Mouse (Mus musculus) left cerebral cortex, adult 18-20 months (tissue): Measurements from ENCODE around the gene Apoc1. TPM values are rescaled to one million over a fixed set of nuclear protein-coding genes. Genes with fewer than 3 reads are reported as not detected.

Experiments
- DNase-seq, 2 experiments: peaks; one replicate each; pipeline ENCODE4 v3.0.0; 2021 to 2022; ENCODE audit warnings: low spot score in 2 of 2, mixed read lengths in 1 of 2
- long read RNA-seq, 2 experiments: library from polyadenylated mRNA; stranded (forward); transcript quantifications; one replicate each; pipeline ENCODE4 v2.0.0; 2021
- total RNA-seq, 2 experiments: library from RNA; stranded (reverse); gene quantifications; 2 replicates each; pipeline ENCODE4 v1.2.3; 2021

The Apoc1 gene
- total RNA-seq, result 1 to 10 TPM; 3.9 to 5.3 TPM
- long read RNA-seq, experiment 1, partial matches to known transcripts, result 0 of 3 reads
- long read RNA-seq, experiment 1, other reads (novel, unspliced or antisense), result 2 of 3 reads
- long read RNA-seq, experiment 2, partial matches to known transcripts, result 0 of 1 reads
- long read RNA-seq, experiment 2, other reads (novel, unspliced or antisense), result 1 of 1 reads

DNA sequence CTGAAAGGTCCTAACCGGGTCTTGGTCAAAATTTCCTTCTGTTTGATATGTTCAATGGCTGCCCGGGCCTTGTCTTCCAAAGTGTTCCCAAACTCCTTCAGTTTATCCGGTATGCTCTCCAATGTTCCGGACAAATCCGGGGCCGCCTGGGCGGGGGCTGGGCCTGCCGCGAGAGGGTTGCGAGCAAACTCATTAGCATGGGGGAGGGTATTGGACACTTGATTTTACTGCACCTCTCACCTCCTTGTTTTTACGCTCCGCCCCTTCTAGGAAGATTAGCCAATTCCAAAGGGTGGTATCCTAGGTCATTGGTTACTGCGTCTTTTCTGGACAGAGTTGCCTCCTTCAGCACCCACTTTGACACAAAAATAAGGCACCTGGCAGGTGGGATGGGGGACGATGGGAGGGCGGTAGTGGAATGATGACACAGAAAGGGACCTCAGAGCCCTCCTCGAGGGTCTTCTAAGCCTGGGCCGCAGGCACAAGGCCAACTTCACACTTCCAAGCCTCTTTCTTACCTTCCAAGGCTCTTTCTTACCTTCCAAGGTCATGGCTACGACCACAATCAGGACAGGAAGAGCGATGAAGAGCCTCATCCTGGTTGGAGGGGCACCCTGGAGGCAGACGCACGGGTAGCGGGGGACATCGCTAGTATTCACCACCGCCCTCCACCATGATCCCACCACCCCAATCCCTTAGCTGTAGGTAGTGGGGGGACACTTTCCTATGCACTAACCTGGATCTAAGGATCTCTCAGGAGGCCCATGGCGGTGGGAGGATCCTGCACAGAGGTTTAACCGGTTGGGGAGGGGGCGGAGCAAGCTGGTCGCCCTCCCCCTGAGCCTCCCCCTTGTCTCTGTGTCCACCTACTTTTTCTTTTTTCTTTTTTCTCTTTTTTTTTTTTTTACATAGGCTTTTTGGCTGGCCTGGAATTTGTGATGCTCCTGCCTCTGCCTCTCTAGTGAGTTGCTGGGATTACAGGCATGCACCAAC, at the start of gene Apoc1:
Gene Apoc1, minus strand, starts transcription at position 788 of the 993 bp plus-strand sequence.
- DNase-seq, result no peak

DNA sequence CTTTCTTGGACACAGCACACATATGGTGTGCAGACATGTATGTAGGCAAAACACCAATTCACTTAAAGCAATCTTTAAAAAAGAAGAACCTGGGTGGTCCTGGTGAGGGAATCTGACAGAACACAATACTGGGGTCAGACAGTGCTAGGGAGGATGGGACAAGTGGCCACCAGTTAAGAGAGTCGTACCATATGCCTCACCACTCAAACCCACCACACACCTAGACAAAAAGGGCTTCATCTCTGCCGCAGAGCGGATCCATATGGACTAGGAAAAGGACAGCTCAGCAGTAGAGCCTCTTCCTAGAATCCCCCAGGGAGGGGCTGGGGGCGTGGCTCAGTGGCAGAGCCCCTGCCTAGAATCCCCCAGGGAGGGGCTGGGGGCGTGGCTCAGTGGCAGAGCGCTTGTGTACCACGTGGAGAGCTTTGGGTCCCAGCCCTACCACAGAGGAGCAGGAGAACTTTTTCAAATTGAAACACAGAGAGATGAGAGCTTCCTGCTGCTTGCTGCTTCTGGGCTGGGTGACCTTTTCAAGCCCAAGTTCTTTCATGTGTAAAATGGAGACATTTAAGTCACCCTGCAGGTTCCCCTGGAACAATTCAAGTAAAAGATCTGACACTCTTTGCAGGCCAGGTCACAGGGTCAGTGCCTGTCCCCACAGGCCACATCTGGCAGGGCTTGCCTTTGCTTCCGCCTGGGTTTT, 49.0 kb upstream of the Apoc1 start:
- DNase-seq, result no peak

DNA sequence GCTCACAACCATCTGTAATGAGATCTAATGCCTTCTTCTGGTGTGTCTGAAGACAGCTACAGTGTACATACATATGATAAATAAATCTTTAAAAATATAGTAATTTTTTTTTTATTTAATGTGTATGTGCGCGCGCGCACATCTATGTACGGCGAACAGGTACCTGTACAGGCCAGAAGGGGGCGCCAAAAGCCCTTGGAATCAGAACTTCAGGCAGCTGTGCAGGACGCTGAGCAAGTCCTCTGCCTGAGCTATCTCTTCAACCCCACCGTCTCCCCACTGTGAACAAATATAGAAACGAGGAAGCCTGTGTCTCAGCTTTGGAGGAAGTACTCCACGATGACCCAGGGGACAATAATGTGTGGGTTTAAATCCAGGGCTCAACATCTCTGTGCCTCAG, 47.8 kb upstream of the Apoc1 start:
- no peak for DNase-seq

DNA sequence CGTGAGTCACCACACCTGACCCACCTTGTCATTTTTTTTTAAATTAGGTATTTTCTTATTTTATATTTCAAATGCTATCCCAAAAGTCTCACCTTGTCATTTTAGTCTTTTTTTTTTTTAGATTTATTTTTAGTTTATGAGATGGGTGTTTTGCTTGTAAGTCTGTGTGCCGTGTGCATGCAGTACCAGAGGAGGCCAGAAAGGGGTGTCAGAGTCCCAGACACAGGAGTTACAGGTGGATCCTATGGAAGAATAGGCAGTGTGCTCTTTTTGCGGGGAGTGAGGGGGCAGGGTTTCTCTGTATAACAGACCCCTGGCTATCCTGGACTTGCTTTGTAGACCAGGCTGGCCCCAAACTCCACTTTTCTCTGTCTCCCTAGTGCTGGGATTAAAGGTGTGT, 46.3 kb upstream of the Apoc1 start:
- DNase-seq, result no peak

DNA sequence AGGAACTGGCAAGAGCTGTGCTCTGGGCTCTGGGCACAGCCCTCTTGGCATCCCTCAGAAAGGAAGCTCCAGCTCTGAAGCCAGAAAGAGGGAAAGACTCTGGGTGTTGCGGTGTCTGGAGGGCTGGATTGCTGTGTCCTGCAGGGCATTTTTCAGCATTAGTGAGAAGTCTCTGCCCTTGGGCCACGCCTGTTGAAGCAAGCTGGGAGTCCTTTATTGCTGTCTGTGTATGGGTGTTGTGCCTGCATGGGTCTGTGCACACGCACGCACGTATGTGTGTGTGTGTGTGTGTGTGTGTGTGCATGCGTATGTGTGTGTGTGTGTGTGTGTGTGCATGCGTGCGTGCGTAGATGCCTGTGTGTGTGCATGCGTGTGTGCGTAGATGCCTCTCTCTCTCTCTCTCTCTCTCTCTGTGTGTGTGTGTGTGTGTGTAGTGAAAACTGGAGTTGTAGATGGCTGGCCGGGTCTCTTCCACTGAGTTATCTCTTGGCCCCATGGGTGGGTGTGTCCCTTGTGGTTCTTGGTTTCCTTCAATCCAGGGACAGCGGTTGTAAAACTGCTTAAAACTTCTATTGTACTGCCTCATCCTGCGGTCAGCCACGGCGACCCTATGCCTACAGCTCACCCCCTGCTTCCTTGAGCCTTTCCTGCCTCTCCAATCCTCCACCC, 44.1 kb upstream of the Apoc1 start:
- DNase-seq, result no peak

DNA sequence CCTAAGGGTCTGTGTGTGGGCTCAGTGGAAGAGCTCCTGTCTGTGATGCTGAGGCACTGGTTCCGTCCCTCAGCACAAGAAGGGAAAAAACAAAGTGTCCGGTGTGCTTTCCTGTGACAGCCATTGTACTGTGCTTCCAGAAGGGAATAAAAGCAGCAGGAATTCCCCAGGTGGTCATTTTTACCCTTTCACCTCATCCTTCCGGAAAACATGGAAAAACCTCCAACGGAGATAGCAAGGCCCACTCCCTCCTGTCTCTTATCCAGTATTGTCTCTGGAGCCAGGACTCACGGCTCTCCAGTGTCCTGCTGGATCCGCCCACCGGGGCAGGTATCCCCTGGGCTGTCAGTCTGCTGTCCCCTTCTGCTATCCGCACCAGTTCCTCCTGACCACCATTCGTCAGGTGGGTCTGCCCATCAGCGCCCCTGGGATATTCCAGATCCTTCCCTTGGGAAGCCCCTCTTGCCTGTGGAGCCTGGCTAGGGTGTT, 41.8 kb upstream of the Apoc1 start:
- DNase-seq, result no peak

DNA sequence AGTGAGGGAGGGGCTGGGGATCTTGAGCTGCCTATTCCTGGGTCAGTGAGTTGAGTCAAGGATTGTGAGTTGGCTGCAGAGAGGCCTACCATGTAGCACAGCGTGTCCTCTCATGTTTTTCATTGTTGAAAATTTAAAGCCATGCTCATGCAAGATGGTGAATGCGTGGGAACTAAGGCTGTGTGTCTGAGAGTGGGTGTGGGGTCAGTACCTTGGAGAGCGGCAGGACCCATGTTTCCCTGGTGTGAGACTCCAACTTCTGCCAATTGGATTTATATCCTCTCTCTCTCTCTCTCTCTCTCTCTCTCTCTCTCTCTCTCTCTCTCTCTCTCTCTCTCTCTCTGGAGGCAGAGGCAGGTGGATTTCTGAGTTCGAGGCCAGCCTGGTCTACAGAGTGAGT, 34.1 kb upstream of the Apoc1 start:
- DNase-seq, result no peak

DNA sequence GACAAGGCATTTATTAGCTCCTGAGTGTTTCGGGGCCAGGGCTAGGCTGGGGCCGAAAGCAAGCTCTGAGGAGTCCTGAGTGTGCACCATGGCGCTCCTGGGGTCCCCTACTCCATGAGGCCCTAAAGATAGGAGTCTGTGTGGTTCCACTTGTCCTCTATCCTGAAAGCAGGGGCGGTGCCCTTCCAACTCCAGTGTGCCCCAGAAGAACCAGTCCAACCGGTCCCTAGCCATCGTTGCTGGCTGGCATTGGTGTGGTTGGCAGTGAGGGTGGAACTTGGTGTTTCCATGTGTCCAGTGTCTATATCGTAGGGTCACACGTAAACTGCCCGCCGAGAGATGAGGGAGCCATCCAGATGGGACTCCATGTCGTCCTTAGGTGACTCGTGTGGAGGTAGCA, 31.7 kb upstream of the Apoc1 start:
- no peak for DNase-seq

DNA sequence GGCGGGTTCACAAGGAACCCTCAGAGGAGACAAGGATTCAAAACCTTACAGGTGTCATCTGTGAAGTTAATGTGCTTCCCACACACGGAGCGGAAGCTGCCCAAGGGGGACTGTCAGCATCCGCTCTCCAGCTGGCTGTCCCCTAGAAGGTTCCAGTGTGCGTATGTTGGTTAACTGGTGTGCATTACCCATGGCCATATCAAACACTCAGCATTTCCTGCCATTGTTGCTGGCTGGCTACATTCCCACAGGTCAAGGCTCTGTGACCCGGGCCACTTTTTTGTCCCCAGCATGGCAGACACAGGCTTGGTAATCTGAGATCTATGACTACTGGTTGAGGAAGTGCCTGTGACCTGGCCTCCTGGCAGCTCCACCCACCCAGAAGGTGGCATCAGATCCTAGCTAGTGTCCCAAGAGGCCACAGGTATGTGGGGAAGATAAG, 30.3 kb upstream of the Apoc1 start:
- DNase-seq, result no peak

DNA sequence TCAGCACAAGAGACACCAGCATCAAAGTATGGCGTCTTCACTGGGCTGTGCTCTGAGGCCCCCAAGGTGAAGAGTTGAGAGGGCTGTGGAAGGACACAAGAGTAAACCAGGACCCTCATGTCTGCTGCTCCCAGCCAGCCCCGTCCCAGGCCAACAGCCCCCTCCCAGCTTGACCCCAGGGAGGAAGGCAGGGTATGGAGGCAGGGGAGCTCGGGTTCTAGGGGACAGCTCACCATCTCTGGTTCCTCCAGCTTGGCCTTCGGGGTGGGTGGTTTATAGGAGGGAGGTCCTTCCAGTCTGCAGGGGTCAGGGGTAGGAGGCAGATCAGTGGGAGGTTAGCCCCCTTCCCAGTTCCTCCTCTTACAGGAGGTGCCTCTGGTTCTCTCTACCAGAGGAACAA, 26.7 kb upstream of the Apoc1 start:
- DNase-seq, result no peak

DNA sequence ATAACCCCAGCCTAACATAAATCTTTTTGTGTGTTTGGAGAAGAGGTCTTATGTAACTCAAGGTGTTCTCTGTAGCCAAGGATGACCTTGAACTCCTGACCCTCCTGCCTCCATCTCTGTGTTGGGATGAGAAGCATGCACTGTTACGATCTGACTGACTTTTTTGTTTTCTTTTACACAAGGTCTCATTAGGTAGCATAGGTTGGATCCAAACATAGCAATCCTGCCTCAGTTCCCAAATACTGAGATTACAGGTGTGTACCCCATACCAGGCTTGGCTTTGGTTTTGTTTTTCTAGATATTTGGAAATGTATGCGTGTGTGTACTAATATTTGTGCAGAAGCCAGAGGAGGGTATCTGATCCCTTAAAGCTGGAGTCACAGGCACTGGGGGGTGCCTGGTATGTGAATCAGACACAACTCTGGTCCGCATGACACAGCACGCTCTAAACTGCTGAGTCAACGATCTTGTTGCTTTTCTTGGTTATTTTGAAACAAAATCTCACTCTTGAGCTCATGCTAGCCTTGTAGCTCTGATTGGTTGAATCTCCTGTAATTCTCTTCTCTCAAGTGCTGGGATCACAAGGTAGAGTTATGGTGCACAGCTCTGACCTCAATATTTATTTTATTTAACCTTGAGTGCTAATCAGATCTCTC, 26.0 kb upstream of the Apoc1 start:
- no peak for DNase-seq

DNA sequence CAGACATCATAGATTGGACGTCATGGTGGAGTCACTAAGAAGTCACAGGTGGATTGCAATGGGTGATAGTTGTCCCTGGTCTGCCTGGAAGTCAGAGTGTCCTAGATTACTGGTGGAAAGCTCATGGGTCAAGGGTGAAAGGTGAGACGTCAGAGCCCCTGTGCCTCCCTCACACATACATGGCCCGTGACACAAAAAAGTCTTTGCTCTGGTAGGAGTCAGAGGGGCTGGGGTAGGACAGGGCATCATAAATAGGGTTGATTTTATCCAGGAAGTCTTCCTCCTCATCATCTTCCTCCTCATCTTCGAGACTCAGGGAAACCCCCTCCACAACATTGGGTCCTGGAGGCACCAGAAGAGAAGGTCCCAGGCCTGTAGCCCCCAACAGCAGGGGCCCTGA, 24.9 kb upstream of the Apoc1 start:
- no peak for DNase-seq

DNA sequence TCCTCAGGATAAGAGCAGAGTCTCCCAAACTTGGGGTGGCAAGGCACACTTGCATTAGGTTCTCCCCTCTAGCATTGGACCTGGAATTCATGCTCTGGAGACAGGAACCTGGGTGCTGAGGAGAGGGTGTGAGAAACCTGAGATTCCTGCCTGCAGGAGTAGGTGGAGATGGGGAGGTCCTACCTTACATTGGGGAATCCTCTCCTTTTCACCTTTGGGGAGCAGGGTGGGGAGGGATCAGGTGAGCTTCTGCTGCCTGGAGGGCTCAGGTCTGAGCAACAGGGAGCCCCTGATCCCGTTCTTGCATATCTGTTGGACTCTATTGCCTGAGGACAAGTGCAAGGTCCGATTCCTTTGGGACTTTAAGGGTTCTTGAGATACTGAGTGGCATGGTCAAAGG, 24.4 kb upstream of the Apoc1 start:
- no peak for DNase-seq

DNA sequence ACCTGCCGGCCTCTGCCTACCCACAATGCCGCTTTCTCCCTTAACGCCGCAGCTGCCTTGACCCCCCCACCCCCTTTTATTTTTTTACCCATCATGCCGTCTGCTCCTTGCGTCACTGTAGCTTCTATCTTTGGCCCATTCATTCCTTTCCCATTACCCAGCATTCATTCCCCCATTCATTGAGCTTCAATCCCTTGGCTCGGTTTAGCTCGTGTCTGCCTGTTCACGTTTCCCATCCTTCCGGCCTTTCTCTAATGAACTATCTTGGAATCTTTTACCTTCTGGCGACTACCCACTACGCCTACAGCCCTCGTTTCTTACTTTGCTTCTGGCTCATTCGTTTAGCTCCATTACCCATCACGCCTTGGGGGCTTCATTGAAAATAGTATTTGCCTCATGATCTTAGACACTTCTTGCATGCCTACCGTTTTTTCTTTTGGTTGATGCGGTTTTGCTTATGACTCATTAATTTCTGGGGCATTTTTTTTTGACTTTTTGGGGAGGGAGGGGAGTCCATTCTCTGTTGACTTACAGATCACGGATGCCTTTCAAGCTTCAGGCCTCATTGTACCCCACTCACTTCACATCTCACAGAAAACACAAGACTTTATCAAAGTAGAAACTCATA, 23.7 kb upstream of the Apoc1 start:
- no peak for DNase-seq

DNA sequence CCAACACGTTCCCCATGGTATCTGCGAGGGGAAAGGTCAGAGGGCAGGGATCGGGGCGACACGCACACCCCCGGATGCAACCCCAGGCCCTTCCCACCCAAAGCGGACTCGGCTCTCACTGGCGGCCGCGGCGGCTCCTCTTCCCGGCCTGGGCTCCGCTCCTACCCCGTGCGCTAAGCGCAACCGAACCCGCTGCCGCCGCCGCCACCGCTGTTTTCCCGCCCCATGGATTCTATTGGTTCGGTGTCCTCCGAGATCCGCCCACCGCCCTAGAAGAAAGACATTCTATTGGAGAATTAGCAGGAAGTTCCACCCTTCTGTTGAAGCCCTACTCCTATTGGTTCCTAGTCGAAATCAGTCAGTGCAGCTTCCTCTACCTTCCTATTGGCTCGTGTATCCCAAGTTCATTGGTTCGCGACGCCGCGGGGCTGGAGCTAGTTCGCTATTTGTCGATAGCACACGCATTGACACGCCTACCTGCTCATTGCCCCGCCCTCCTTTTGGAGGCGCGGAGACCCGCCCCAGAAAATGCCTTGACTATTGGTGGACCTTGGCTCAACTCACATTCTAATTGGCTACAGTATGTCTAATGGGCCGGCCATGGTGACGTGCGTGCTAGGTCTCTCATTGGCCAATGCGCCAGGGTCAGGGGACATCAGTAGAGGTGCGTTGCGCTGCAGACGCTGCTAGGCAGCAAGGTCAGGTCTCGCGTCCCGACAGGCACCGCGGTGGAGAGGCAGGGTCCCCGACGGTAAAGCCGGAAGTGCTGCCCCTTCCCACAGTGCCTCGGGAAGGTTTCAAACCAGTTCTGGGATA, 23.0 kb upstream of the Apoc1 start, which contains the start of gene Tomm40:
Gene Tomm40, minus strand, starts transcription at position 200 of the 816 bp plus-strand sequence.
- peak; percentile 98 to 99 for DNase-seq

DNA sequence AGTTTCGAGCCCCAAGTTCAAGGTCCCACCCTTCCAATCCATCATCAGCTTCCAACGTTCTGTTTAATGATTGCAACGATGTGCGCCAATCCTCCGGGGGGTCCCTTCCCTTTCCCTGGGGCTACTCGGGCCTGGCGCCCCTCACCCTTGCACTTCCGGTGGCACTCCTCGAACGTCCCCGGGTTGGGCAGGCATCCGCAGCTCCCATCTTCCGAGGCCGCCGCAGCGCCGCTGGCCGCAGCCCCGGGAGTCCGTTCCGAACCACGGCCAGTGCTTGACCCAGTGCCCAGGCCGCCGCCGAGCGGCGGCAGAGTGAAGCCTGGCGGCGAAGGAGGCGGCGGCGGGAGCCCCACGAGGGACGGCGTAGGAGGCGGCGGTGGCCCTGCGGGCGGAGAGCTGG, 22.4 kb upstream of the Apoc1 start:
- DNase-seq, result no peak

DNA sequence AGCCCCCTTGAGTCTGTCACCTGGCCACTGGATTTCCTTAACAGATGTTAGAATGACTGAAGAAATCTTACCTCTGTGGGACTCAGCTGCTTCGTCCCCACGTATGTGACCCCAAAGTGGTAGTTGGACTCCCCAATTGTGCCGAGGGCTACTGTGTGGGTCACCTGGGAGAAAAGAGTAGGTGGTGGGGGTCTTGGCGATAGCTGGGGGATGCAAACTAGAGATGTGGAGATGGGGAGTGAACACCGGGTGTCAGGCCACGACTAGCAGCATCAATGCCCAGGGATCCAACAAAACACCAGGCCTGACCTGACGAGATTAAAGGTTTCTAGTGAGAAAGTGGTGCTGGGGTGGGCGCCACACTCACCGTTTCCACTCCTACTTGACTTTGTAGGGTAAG, 21.1 kb upstream of the Apoc1 start:
- no peak for DNase-seq

DNA sequence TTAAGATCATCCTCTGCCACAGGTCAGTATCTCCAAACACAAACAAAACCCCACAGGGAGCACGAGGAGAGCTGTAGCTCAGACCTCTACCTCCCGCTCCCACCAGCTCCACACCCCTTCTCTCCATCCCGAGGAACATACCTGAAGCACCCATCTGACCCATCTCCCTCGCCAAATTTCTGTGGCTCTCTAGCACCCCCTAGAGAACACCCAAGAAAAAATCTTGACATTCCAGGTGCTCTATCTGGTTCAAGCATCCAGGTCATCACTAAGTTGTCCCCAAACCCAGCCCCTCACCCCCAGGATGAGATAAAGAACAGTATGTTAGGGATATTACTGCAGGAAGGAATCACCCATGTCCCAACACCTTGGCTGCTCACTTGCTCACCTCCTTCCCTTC, 20.7 kb upstream of the Apoc1 start:
- no peak for DNase-seq

DNA sequence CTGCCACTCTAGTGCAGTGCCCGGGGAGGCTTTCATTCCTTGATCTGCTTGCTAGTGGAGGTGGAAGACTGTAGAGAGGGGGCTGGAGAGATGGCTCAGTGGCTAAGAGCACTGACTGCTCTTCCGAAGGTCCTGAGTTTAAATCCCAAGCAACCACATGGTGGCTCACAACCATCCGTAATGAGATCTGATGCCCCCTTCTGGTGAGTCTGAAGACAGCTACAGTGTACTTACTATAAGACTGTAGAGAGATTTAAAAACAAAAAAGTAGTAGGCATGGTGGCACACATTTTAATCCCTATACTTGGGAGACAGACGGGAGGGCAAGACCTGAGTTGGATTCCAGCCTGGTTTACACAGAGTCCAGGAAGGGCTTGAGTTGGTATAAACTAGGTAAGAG, 20.0 kb upstream of the Apoc1 start:
- DNase-seq, result no peak
